Mouse (Mus musculus) olfactory bulb, adult 2 months (tissue): Measurements from ENCODE around the gene Stmn1.

Source experiments
- CTCF ChIP-seq: fragments of 200-500 bp; IDR thresholded peaks from 2 replicates; pipeline ENCODE4 v1.5.1; 2012; ENCODE audit warnings: low read depth, mild to moderate bottlenecking, low read length, moderate library complexity; ENCODE audit not compliant: insufficient read depth
- POLR2A ChIP-seq: fragments of 200-500 bp; IDR thresholded peaks from 2 replicates; pipeline ENCODE4 v1.6.1; 2012; ENCODE audit warnings: mild to moderate bottlenecking, low read depth, low read length, moderate library complexity; ENCODE audit not compliant: insufficient read depth

DNA sequence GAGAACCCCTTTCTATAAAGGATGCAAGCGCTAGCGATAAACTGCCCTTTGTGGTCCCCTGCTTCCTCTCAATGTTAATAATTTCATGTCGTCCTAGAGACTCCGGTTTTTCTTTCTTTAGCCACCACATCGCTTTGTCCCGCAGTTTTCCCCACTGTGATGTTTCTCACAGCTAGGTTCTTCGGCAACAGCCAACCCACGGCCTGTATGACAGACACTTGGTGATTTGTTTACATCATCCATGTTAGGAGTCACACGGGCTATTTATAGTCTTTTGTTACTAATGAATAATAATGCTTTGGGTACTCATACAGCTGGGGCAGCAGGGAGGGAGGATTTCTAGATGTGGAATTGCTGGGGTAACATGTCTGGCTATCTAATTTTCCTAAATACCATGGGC is 16.6 kb upstream of the Stmn1 start:
- TF ChIP-seq POLR2A (no peak), CTCF (no peak)
